Mouse (Mus musculus): Measurements from ENCODE around the gene Psmb3. TPM values are rescaled to one million over a fixed set of nuclear protein-coding genes. Genes with fewer than 3 reads are reported as not detected.

Psmb3 gene
- total and polyA plus RNA-seq, 3 experiments = 648 to 914 TPM; not detected in 1

- no peaks in the 10 kb centered on the region; a peak in 1 of 4 replicates for H3K36me3 ChIP-seq (ENCODE audit: control insufficient read depth in 1 of 2, insufficient read depth in 2 of 2, low read length in 2 of 2)
- peaks cover 3 to 9% of the 10 kb centered on the region in 2 experiments; a peak in 3 of 4 replicates for H3K4me1 ChIP-seq (ENCODE audit: control insufficient read depth in 1 of 2, insufficient read depth in 2 of 2, low read length in 2 of 2)
- no peaks in the 10 kb centered on the region for H3K9me3 ChIP-seq (replicated peaks; ENCODE audit: insufficient read depth, low read length)
- H3K79me2 ChIP-seq (ENCODE audit: control insufficient read depth, insufficient read depth, low read length, poor library complexity) = peaks cover 7% of the 10 kb centered on the region
- H3K27me3 ChIP-seq (ENCODE audit: control insufficient read depth in 1 of 2, insufficient read depth in 2 of 2, low read length in 2 of 2) = no peaks in the 10 kb centered on the region
- TF ChIP-seq CTCF (IDR thresholded peaks at IDR 0.05 in 2 of 3, conservative IDR thresholded peaks at IDR 0.05 in 1 of 3; ENCODE audit: control insufficient read depth in 1 of 3, insufficient read depth in 1 of 3, low read depth in 2 of 3, low read length in 3 of 3, poor library complexity in 1 of 3, severe bottlenecking in 1 of 3) = peak; percentile 43 to 76 (median 74)
- TF ChIP-seq SMC3 (IDR thresholded peaks at IDR 0.05; ENCODE audit: low read depth, low read length) = peak; percentile 60
- no peak for TF ChIP-seq NELFE (IDR thresholded peaks at IDR 0.05; ENCODE audit: low read depth, low read length)
- no peak for TF ChIP-seq E2F4 (IDR thresholded peaks at IDR 0.05; ENCODE audit: borderline replicate concordance, low read depth, low read length)
- peak; percentile 5; the same call in 1 of the 2 replicates for TF ChIP-seq ZC3H11A (IDR thresholded peaks at IDR 0.05; ENCODE audit: low read depth, low read length)
- peak; percentile 27; the same call in 1 of the 2 replicates for TF ChIP-seq SIN3A (IDR thresholded peaks at IDR 0.05; ENCODE audit: low read length)
- TF ChIP-seq RAD21 (IDR thresholded peaks at IDR 0.05; ENCODE audit: low read depth, low read length) = peak; percentile 29
- 0 out of 2 replicates have a peak, but pooled peaks have one; percentile 13 for TF ChIP-seq TBP (IDR thresholded peaks at IDR 0.05; ENCODE audit: low read depth, low read length)
- peak; percentile 55 for DNase-seq (ENCODE audit: low read depth, low spot score)
- no peak overlapping the region for H3K27ac ChIP-seq (ENCODE audit: control insufficient read depth, low read depth, low read length)
- H3K4me3 ChIP-seq (ENCODE audit: control insufficient read depth in 1 of 2, insufficient read depth in 1 of 2, low read depth in 2 of 2, low read length in 2 of 2) = no peak overlapping the region
- H3K9ac ChIP-seq (ENCODE audit: control insufficient read depth, low read depth, low read length, poor library complexity, severe bottlenecking) = no peak overlapping the region
Observed at GRCm38 (mm10) chr11:97666221-97666620, 37.0 kb upstream of the Psmb3 start.

GRCm38 (mm10) chr11:97666794-97667193, 36.4 kb upstream of the Psmb3 start:
- no peak for DNase-seq (ENCODE audit: low read depth, low spot score)
- no peaks in the 10 kb centered on the region; a peak in 1 of 4 replicates for H3K36me3 ChIP-seq (ENCODE audit: control insufficient read depth in 1 of 2, insufficient read depth in 2 of 2, low read length in 2 of 2)
- H3K27ac ChIP-seq (ENCODE audit: control insufficient read depth, low read depth, low read length) = no peak overlapping the region
- H3K4me3 ChIP-seq (ENCODE audit: control insufficient read depth in 1 of 2, insufficient read depth in 1 of 2, low read depth in 2 of 2, low read length in 2 of 2) = no peak overlapping the region
- no peak overlapping the region for H3K9ac ChIP-seq (ENCODE audit: control insufficient read depth, low read depth, low read length, poor library complexity, severe bottlenecking)
- peaks cover 7% of the 10 kb centered on the region for H3K79me2 ChIP-seq (ENCODE audit: control insufficient read depth, insufficient read depth, low read length, poor library complexity)
- peaks cover 0 to 9% of the 10 kb centered on the region in 2 experiments; a peak in 2 of 4 replicates for H3K4me1 ChIP-seq (ENCODE audit: control insufficient read depth in 1 of 2, insufficient read depth in 2 of 2, low read length in 2 of 2)
- no peaks in the 10 kb centered on the region for H3K9me3 ChIP-seq (replicated peaks; ENCODE audit: insufficient read depth, low read length)
- TF ChIP-seq USF1 (IDR thresholded peaks at IDR 0.05; ENCODE audit: low read depth, low read length) (no peak), NRF1 (IDR thresholded peaks at IDR 0.05; ENCODE audit: insufficient read depth, low read depth, low read length, poor library complexity, severe bottlenecking) (no peak), USF2 (IDR thresholded peaks at IDR 0.05; ENCODE audit: borderline replicate concordance in 1 of 2, insufficient read depth in 1 of 2, low read depth in 1 of 2, low read length in 2 of 2) (no peak), BHLHE40 (IDR thresholded peaks at IDR 0.05; ENCODE audit: borderline replicate concordance, low read depth, low read length) (no peak), ZMIZ1 (IDR thresholded peaks at IDR 0.05; ENCODE audit: low read depth, low read length) (no peak), ZKSCAN1 (IDR thresholded peaks at IDR 0.05; ENCODE audit: low read depth, low read length) (no peak), SIN3A (IDR thresholded peaks at IDR 0.05; ENCODE audit: low read length) (no peak), MAX (IDR thresholded peaks at IDR 0.05; ENCODE audit: low read length) (no peak), KAT2A (conservative IDR thresholded peaks at IDR 0.05; ENCODE audit: low read depth, low read length) (no peak), MYC (IDR thresholded peaks at IDR 0.05; ENCODE audit: low read depth, low read length) (no peak)
- no peaks in the 10 kb centered on the region for H3K27me3 ChIP-seq (ENCODE audit: control insufficient read depth in 1 of 2, insufficient read depth in 2 of 2, low read length in 2 of 2)

Data from MEL (cell line).